8 mouse cellular contexts compared by ENCODE assay signal in the genomic region with DNA sequence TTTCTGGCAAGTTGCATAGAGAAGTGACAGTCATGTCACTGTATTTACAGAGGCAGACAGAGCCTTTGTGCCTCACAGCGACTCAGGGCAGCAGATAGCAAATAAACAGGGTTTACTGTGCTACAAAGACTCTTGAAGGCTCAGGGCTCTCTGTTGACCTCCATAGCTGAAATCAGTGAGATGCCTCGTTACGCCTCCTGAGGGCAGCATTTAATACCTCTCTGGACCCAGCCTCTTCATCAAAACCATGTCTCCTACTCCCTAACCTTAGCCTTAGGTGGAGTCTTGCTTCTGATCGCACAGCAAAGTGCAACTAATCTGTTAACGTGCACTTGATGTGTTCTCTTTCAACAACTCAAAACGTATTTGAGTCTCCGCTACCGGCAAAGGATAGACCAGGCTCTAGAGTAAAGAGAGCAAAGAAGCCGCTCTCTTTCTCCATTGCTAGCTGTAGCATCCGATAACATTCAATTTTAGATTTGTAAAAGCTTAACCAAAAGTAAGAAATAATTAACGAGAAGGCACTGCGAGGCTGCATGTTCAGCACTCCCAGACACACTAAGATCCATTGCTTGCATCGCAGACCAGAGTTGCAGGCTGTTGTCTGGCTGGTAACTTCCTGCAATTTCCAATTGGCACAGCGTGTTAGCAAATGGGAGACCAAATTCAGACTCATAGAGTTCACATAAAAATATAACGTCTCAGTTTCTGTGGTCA.
DNase-seq lines count a peak whose midpoint lies in the region; ATAC-seq lines count a peak whose summit lies in the region.

No protein-coding gene starts in this region.

- ATAC-seq in kidney, embryonic 14.5 days (ENCODE audit: low FRiP score, low TSS enrichment), result no peak; the same call in 1 of the 2 replicates
- ATAC-seq in limb, embryonic 11.5 days (ENCODE audit: insufficient number of reproducible peaks, low FRiP score, low TSS enrichment, low read depth), result no peak
- peak; percentile 60; the same call in 1 of the 2 replicates for ATAC-seq in neutrophil, adult 5-6 weeks (ENCODE audit: extremely low read depth, insufficient number of reproducible peaks, low FRiP score, poor library complexity, severe bottlenecking)

- H3K27me3 ChIP-seq in kidney, embryonic 14.5 days (ENCODE audit: control insufficient read depth, insufficient read depth, low read length), result no peaks in the 10 kb centered on the region
- no peaks in the 10 kb centered on the region for H3K27me3 ChIP-seq in limb, embryonic 11.5 days (ENCODE audit: control insufficient read depth, insufficient read depth, low read length)

- intact Hi-C loops in left cerebral cortex, postnatal 14 days (cut with DNase I), result no loop called here

- no peak overlapping the region for H3K27ac ChIP-seq in kidney, embryonic 14.5 days (ENCODE audit: low read depth, low read length)
- no peak overlapping the region for H3K27ac ChIP-seq in limb, embryonic 11.5 days (replicated peaks; ENCODE audit: low read depth, low read length)

- H3K9me3 ChIP-seq in kidney, embryonic 14.5 days (ENCODE audit: control insufficient read depth, low read length), result no peaks in the 10 kb centered on the region
- H3K9me3 ChIP-seq in limb, embryonic 11.5 days (ENCODE audit: control insufficient read depth, low read length), result no peaks in the 10 kb centered on the region

- WGBS in kidney, embryonic 14.5 days, result 51% methylated on average over 15 of the region's 15 CpGs
- 59% methylated on average over 15 of the region's 15 CpGs for WGBS in limb, embryonic 11.5 days

- H3K4me1 ChIP-seq in kidney, embryonic 14.5 days (ENCODE audit: control insufficient read depth, insufficient read depth, low read length), result no peaks in the 10 kb centered on the region
- no peaks in the 10 kb centered on the region for H3K4me1 ChIP-seq in limb, embryonic 11.5 days (ENCODE audit: control insufficient read depth, insufficient read depth, low read length)

- peak; percentile 62 for DNase-seq in kidney, adult 11 months
- peak; percentile 66 for DNase-seq in ES-CJ7 (ENCODE audit: low read depth, low spot score)
- peak; percentile 43 to 54 for DNase-seq in adrenal gland, postnatal 36 days
- peak; percentile 16 for DNase-seq in fibroblast of lung, adult 2 months (ENCODE audit: low read depth)
- DNase-seq in limb, embryonic 11.5 days (ENCODE audit: low spot score), result peak; percentile 57
- no peak for DNase-seq in left cerebral cortex, postnatal 14 days (ENCODE audit: low spot score in 2 of 2)

- H3K36me3 ChIP-seq in kidney, embryonic 14.5 days (ENCODE audit: control insufficient read depth, insufficient read depth, low read length), result no peaks in the 10 kb centered on the region
- H3K36me3 ChIP-seq in limb, embryonic 11.5 days (ENCODE audit: control insufficient read depth, insufficient read depth, low read length), result no peaks in the 10 kb centered on the region

- no peak overlapping the region for H3K9ac ChIP-seq in kidney, embryonic 14.5 days (ENCODE audit: low read depth, low read length)
- no peak overlapping the region for H3K9ac ChIP-seq in limb, embryonic 11.5 days (ENCODE audit: low read length)

- no peak overlapping the region; the same call in 1 of the 2 replicates for H3K4me2 ChIP-seq in kidney, embryonic 14.5 days (replicated peaks; ENCODE audit: low read depth, low read length)
- H3K4me2 ChIP-seq in limb, embryonic 11.5 days (ENCODE audit: low read depth, severe bottlenecking), result no peak overlapping the region

- no peak overlapping the region for H3K4me3 ChIP-seq in kidney, embryonic 14.5 days (ENCODE audit: low read length)
- no peak overlapping the region for H3K4me3 ChIP-seq in limb, embryonic 11.5 days (ENCODE audit: low read depth, low read length)

Comparison
In these comparisons a context has a peak if more than half of its experiments do, and no peak if none do; other contexts are left out.
1. DNase-seq: peak in kidney, adult 11 months (single experiment), ES-CJ7 (single experiment), adrenal gland, postnatal 36 days (2 of 2), fibroblast of lung, adult 2 months (single experiment) and limb, embryonic 11.5 days (single experiment); none in left cerebral cortex, postnatal 14 days (0 of 2).